Mouse (Mus musculus) liver, embryonic 13.5 days (tissue): ENCODE data around the gene Foxa3. TPM values are rescaled to one million over a fixed set of nuclear protein-coding genes. Genes with fewer than 3 reads are reported as not detected.

ENCODE experiments used
- ATAC-seq: fragments of 200-750 bp; cut with Nextera tagmentation; 2 replicates; pipeline ENCODE4 v1.8.0; 2017; ENCODE audit warnings: low read depth, mild to moderate bottlenecking, moderate number of reproducible peaks, moderate library complexity
- DNase-seq: peaks from one replicate; pipeline ENCODE4 v3.0.0; 2022
- H3K27ac ChIP-seq: fragments of 300-500 bp; sonication (generic); 2 replicates; pipeline ENCODE4 v1.5.1; 2015; ENCODE audit warnings: moderate library complexity, mild to moderate bottlenecking, inconsistent platforms
- H3K27me3 ChIP-seq: fragments of 300-500 bp; sonication (generic); 2 replicates; pipeline ENCODE4 v1.6.1; 2015; ENCODE audit warnings: mild to moderate bottlenecking, inconsistent platforms
- H3K36me3 ChIP-seq: fragments of 300-500 bp; sonication (generic); 2 replicates; pipeline ENCODE4 v1.6.1; 2015; ENCODE audit warnings: mild to moderate bottlenecking, inconsistent platforms
- H3K4me1 ChIP-seq: fragments of 300-500 bp; sonication (generic); replicated peaks from 2 replicates; pipeline ENCODE4 v1.6.1; 2015; ENCODE audit warnings: inconsistent platforms
- H3K4me2 ChIP-seq: fragments of 300-500 bp; sonication (generic); 2 replicates; pipeline ENCODE4 v1.6.1; 2015; ENCODE audit warnings: inconsistent platforms, mild to moderate bottlenecking, moderate library complexity
- H3K4me3 ChIP-seq: fragments of 300-500 bp; sonication (generic); replicated peaks from 2 replicates; pipeline ENCODE4 v1.5.1; 2015; ENCODE audit warnings: mild to moderate bottlenecking, inconsistent platforms
- H3K9ac ChIP-seq: fragments of 300-500 bp; sonication (generic); 2 replicates; pipeline ENCODE4 v1.6.1; 2015; ENCODE audit warnings: mild to moderate bottlenecking, inconsistent platforms
- H3K9me3 ChIP-seq: fragments of 300-500 bp; sonication (generic); replicated peaks from 2 replicates; pipeline ENCODE4 v1.6.1; 2016; ENCODE audit warnings: inconsistent platforms
- WGBS: fragments of 180-500 bp; shearing (Covaris S2); methylation state at CpG from one replicate; pipeline ENCODE4 v1.1.7; 2015; ENCODE audit not compliant: insufficient replicate concordance; 5-methylcytosine and 5-hydroxymethylcytosine counted together
- polyA plus RNA-seq: library from polyadenylated mRNA; unstranded; fragments of >200 nt; fragmentation: Nextera tagmentation; extraction: Ambion mirVana; gene quantifications from 2 replicates; pipeline ENCODE4 v1.2.1, GENCODE M21; 2015

The Foxa3 gene
- polyA plus RNA-seq, 1 experiment from 2014 or later, result 25.6 TPM

DNA sequence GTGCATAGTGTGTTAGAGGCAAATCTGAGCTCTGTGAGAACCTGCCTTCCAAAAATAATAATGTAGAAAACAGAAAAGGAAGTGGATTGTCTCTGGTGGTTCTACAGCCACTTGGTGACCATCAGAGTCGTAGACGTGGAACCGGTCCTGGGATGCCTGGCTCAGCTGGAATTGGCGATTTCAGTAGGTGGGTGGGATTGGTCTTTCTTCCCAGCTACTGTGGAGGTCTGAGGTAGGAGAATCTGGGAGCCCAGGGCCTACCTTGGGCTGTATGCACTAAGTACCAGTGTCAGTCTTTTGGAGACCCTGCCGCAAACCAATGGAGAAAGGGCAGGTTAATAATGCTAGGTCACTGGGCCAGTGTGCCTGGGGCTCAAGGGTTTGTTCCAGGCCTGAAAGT, 30.3 kb downstream of the Foxa3 start:
- Histone ChIP-seq H3K4me3 (no peak overlapping the region), H3K27ac (no peak overlapping the region), H3K9ac (no peak overlapping the region), H3K36me3 (0 out of 2 replicates have a peak, but pooled peaks cover 6% of the 10 kb centered on the region), H3K4me1 (peaks cover 23% of the 10 kb centered on the region), H3K27me3 (peaks cover 65% of the 10 kb centered on the region), H3K4me2 (no peak overlapping the region), H3K9me3 (no peaks in the 10 kb centered on the region)
- ATAC-seq (no peak), DNase-seq (no peak)
- WGBS, result 71% methylated on average over 5 of the region's 5 CpGs

DNA sequence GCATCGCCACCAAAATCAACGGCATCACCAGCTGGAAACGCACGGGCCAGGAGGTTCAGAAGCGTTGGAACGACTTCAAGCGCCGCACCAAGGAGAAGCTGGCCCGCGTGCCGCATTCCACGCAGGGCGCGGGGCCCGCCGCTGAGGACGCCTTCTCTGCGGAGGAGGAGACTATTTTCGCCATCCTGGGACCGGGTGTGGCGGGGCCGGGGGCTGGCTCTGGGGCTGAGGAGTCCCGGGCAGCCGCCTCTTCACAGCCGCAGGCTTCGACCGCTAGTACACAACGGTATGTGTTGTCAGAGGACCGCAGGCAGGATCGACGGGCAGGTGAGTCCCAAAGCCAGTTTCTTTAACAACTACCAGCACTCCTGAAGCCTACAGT, 31.1 kb downstream of the Foxa3 start:
- Histone ChIP-seq H3K4me3 (peak overlapping the region; percentile 58), H3K27me3 (peaks cover 72% of the 10 kb centered on the region), H3K9ac (peak overlapping the region; percentile 52; the same call in 1 of the 2 replicates), H3K27ac (no peak overlapping the region), H3K4me1 (peaks cover 23% of the 10 kb centered on the region), H3K36me3 (0 out of 2 replicates have a peak, but pooled peaks cover 4% of the 10 kb centered on the region), H3K4me2 (peak overlapping the region; percentile 75), H3K9me3 (no peaks in the 10 kb centered on the region)
- DNase-seq (no peak), ATAC-seq (no peak)
- 4% methylated on average over 31 of the region's 31 CpGs for WGBS

DNA sequence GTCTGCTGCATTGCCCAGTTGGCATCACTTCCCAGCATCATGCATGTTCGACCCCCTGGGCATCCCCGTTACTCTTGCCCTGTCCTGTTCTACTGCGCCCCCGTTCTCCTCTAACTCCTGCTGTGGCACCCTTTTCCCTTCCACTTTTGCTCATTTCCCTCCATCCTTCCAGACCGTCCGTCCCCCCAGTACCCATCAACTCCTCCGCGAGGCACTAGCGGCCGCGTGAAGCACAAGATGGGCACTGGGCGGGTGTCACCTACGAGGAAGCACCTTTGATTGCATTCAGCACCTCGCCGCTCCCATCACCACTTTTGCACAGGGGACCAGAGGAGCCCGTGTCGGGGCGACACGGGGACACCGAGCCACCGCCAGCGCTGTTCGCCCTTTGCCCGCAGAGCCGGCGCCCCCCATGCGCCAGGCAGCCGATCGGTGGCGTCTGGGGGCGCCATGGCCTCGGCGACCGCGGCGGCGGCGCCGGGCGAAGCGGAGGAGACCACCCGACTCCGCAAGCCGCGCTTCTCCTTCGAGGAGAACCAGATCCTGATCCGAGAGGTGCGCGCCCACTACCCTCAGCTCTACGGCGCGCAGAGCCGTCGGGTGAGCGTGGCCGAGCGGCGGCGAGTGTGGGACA, 31.6 kb downstream of the Foxa3 start:
- ATAC-seq, result no peak
- peak overlapping the region; percentile 52 for H3K9ac ChIP-seq
- 0 out of 2 replicates have a peak, but pooled peaks cover 4% of the 10 kb centered on the region for H3K36me3 ChIP-seq
- no peaks in the 10 kb centered on the region for H3K9me3 ChIP-seq
- H3K4me2 ChIP-seq, result peak overlapping the region; percentile 75
- H3K27ac ChIP-seq, result no peak overlapping the region
- peak overlapping the region; percentile 58 for H3K4me3 ChIP-seq
- peaks cover 74% of the 10 kb centered on the region for H3K27me3 ChIP-seq
- whole genome bisulfite sequencing, result under 1% methylated on average over 59 of the region's 59 CpGs
- H3K4me1 ChIP-seq, result peaks cover 23% of the 10 kb centered on the region
- no peak for DNase-seq

DNA sequence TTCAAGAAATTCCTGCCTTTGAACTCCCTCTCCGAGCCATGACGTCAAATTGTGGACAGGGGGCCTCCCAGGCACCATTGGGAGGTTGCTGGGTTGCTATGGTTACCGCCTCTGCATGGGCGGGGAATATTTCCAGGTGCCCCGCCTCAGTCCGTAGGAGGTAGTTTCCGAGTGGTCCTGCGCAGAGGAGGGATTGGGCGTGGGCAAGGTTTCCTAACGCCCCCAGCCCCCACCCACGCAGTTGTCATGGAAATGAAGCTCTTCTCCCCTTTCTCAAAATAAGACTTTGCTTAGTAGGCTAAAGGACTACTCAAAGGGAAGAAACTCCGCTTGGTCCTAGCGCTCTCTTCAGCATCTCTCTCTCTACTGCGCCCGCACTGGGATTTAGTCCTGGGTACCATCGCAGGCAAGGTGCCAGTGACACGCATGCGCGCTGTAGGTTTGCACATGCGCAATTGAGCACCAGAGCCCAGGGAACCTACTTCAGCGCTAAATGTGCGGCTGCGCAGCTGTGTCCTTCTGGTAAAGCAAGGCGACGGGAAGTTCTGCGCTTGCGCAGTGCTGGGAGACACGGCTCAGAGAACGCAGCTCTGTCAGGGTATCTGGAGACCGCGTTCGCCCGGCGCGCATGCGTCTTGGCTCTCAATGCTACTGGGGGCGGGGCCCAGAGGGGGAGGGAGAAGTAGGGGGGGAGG, 32.6 kb downstream of the Foxa3 start, which contains the start of gene Mypop:
Gene Mypop, plus strand, starts transcription at position 645 of the 695 bp plus-strand sequence.
- Histone ChIP-seq H3K27ac (no peak within 1 kb of the TSS), H3K9me3 (no peaks in the 10 kb centered on the region), H3K9ac (peak within 1 kb of the TSS; percentile 52), H3K4me1 (peaks cover 23% of the 10 kb centered on the region), H3K4me2 (peak within 1 kb of the TSS; percentile 75), H3K36me3 (0 out of 2 replicates have a peak, but pooled peaks cover 4% of the 10 kb centered on the region), H3K27me3 (peaks cover 74% of the 10 kb centered on the region), H3K4me3 (peak within 1 kb of the TSS; percentile 58)
- ATAC-seq, result peak; percentile 94
- under 1% methylated on average over 37 of the region's 37 CpGs for WGBS
- DNase-seq, result peak; percentile 92

DNA sequence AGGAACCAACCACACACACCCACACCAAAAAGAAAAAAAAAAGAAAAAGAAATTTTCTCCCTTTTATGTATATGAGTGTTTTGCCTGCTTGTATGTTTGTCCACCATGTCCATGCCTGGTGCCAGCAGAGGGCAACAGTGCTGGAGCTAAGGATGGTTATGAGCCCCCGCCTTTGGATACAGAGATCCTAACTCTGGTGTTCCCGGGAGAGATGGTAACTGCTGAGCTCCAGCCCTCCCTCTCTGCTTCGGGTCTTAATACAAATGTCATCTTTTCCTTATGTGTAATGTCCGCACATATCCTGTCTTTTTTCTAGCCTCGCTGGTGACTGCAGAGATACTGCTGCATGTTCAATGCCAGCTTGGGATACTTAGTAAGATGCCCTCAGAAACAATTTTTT, 33.3 kb downstream of the Foxa3 start:
- no peaks in the 10 kb centered on the region for H3K36me3 ChIP-seq
- H3K9ac ChIP-seq, result no peak overlapping the region
- peaks cover 74% of the 10 kb centered on the region for H3K27me3 ChIP-seq
- H3K9me3 ChIP-seq, result no peaks in the 10 kb centered on the region
- no peak overlapping the region for H3K27ac ChIP-seq
- peaks cover 21% of the 10 kb centered on the region for H3K4me1 ChIP-seq
- DNase-seq (no peak), ATAC-seq (no peak)
- peak overlapping the region; percentile 75; the same call in 1 of the 2 replicates for H3K4me2 ChIP-seq
- WGBS, result 17% methylated on average over 5 of the region's 5 CpGs
- no peak overlapping the region for H3K4me3 ChIP-seq

DNA sequence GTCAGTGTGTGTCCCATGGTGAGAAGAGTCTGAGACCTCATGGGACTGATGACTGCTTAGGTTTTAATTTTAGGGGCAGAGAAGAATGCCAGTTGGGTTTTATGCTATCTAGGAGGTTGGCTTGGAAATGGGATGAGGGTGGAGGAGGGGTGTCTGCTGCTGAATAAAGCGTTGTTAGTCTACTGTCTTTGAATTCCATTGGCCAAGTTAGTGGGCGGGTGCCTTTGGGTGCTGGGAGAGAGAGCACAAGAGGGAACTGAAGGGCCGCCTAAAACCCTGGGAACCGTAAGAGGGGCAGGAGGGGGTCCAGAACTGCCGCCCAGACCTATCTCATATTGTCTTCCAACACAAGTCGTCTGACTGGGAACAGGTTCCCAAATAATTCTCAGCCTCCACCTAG, 34.6 kb downstream of the Foxa3 start:
- Histone ChIP-seq H3K9ac (no peak overlapping the region), H3K4me1 (peaks cover 21% of the 10 kb centered on the region), H3K27me3 (peaks cover 67% of the 10 kb centered on the region), H3K4me3 (no peak overlapping the region), H3K36me3 (no peaks in the 10 kb centered on the region), H3K4me2 (no peak overlapping the region), H3K27ac (no peak overlapping the region), H3K9me3 (no peaks in the 10 kb centered on the region)
- DNase-seq (no peak), ATAC-seq (no peak)
- WGBS, result 49% methylated on average over 6 of the region's 6 CpGs

DNA sequence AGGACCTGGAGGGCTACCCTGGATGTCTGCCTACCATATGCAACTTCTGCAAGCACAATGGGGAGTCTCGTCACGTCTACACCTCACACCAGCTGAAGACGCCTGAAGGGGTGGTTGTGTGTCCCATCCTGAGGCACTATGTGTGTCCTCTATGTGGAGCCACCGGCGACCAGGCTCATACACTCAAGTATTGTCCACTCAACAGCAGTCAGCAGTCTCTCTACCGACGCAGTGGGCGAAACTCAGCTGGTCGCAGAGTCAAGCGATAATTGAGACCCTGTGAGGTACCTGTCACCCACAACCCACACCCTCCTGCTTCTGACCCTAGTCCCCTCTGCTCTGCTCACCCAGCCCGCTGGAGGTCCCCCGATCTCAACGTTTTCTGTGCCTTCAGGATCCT, 35.6 kb downstream of the Foxa3 start:
- Histone ChIP-seq H3K4me3 (no peak overlapping the region), H3K27ac (no peak overlapping the region), H3K9ac (no peak overlapping the region), H3K27me3 (peaks cover 57% of the 10 kb centered on the region), H3K4me2 (no peak overlapping the region), H3K36me3 (no peaks in the 10 kb centered on the region), H3K9me3 (no peaks in the 10 kb centered on the region), H3K4me1 (peaks cover 21% of the 10 kb centered on the region)
- WGBS, result 59% methylated on average over 13 of the region's 13 CpGs
- ATAC-seq (no peak), DNase-seq (no peak)

DNA sequence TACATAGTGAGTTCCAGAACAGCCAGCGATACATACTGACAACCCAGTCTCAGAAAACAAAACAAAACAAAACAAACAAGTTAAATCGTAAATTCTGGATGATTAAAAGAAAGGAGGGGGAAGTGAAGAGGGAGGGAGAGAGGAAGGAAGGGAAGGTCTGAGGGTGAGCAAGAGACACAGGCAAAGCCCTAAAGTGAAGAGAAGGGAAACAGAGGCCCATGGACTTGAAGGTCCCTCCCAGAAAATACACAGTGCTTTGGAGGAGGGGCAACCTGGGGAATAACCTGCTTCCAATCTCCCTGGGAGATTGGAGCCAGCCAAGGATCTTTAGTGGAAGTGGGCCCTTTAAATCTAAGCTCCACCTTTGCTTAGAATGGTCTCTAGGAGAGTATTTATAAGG, 36.2 kb downstream of the Foxa3 start, which contains the start of gene Nanos2:
Gene Nanos2, plus strand, starts transcription at position 301 of the 400 bp plus-strand sequence.
- DNase-seq (no peak), ATAC-seq (no peak)
- WGBS, result 46% methylated on average over 2 of the region's 2 CpGs
- H3K4me1 ChIP-seq, result peaks cover 18% of the 10 kb centered on the region
- H3K9me3 ChIP-seq, result no peaks in the 10 kb centered on the region
- no peak within 1 kb of the TSS for H3K4me3 ChIP-seq
- H3K27me3 ChIP-seq, result peaks cover 50% of the 10 kb centered on the region
- H3K36me3 ChIP-seq, result no peaks in the 10 kb centered on the region
- no peak within 1 kb of the TSS for H3K9ac ChIP-seq
- H3K27ac ChIP-seq, result no peak within 1 kb of the TSS
- no peak within 1 kb of the TSS for H3K4me2 ChIP-seq

DNA sequence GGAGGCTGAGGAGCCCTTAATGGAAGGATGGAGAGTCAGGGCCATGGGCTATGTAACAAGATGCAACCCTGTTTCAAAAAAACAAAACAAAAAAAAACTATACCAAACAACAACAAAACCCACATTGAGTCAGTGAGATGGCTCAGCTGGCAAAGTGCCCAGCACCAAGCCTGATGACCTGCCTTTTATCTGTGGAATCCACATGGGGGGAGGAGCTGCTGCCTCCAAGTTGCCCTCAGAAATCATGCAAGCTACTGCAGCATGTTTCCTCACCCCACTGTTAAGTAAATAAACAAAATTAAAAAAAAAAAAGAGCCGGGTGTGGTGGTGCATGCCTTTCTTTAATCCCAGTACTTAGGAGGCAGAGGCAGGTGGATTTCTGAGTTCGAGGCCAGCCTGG, 36.8 kb downstream of the Foxa3 start:
- no peak overlapping the region for H3K4me2 ChIP-seq
- ATAC-seq, result no peak
- H3K27me3 ChIP-seq, result peaks cover 44% of the 10 kb centered on the region
- no peak overlapping the region for H3K27ac ChIP-seq
- H3K36me3 ChIP-seq, result no peaks in the 10 kb centered on the region
- no peak overlapping the region for H3K4me3 ChIP-seq
- H3K9ac ChIP-seq, result no peak overlapping the region
- DNase-seq, result no peak
- H3K9me3 ChIP-seq, result no peaks in the 10 kb centered on the region
- 48% methylated on average over 2 of the region's 2 CpGs for WGBS
- H3K4me1 ChIP-seq, result peaks cover 12% of the 10 kb centered on the region

DNA sequence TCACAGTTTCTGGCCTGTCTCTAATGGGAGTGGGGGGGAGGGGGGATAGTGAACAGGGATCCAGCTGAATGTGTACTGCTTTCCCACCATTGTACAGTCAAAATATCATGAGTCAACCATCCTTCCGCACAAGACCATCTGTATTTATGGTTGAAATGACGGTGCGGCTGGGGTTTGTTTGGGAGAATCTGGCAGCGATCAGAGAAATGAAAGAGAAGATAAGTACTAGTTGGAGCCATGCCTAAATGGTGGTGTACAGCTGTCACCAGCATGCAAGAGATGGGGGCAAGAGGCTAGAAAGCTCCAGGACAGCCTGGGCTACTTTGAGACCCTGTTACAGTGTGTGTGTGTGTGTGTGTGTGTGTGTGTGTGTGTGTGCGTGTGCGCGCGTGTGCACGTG, 45.0 kb downstream of the Foxa3 start:
- Histone ChIP-seq H3K27me3 (0 out of 2 replicates have a peak, but pooled peaks cover 3% of the 10 kb centered on the region), H3K4me2 (no peak overlapping the region), H3K9me3 (no peaks in the 10 kb centered on the region), H3K9ac (no peak overlapping the region), H3K27ac (no peak overlapping the region), H3K4me3 (no peak overlapping the region), H3K36me3 (no peaks in the 10 kb centered on the region), H3K4me1 (no peaks in the 10 kb centered on the region)
- no peak for ATAC-seq
- WGBS, result 87% methylated on average over 9 of the region's 9 CpGs
- DNase-seq, result no peak

DNA sequence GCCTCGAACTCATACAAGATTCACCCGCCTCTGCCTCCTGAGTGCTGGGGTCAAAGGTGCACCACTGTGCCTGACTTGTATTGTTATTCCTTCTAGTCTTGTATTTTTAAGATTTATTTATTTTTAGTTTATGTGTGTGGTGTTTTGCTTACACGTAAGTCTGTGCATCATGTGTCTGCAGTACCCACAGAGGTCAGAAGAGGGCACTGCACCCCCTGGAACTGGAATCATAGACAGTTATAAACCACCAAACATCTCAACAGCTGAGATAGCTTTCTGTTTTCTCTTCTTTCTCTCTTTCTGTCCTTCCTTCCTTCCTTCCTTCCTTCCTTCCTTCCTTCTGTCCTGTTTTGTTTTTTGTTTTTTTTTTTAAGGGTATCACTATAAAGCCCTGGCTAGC, 52.4 kb downstream of the Foxa3 start:
- Histone ChIP-seq H3K9ac (no peak overlapping the region), H3K36me3 (no peaks in the 10 kb centered on the region), H3K27ac (no peak overlapping the region), H3K27me3 (peaks cover 12% of the 10 kb centered on the region), H3K4me2 (no peak overlapping the region), H3K4me1 (no peaks in the 10 kb centered on the region), H3K9me3 (no peaks in the 10 kb centered on the region), H3K4me3 (no peak overlapping the region)
- DNase-seq (no peak), ATAC-seq (no peak)
- WGBS, result 63% methylated on average over 3 of the region's 3 CpGs
